17 mouse cellular contexts compared by ENCODE assay signal in the genomic region with DNA sequence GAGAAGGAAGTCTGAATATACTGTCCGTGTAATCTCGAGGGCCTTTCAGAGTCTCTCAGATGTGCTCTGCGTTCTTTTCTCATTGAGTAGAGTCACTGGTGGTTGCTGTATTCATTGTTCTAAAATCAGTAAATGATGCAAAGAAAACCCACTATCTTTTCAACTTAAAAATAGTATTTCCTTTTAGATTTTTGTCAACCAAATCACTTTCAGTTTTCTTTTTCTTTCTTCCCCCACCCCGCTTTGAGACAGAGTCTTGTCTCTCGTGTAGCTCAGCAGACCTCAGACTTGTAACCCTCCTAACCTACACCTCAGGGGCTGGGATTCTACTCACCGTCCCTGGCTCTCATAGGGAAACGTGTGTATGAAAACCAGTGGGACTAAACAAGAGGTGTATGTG.
DNase-seq lines count a peak whose midpoint lies in the region; ATAC-seq and TF ChIP-seq lines count a peak whose summit lies in the region.
"Had no signal": no experiment of that assay in that cellular context is flagged by ENCODE, and none has a peak within 500 bp of the region (broad histone marks: within the 10 kb centered on the region; RNA-seq: fewer than 3 reads in every experiment).

No protein-coding gene starts in this region.

- WGBS in lung, postnatal 0 days: 32% methylated on average over 7 of the region's 7 CpGs
- 26% methylated on average over 7 of the region's 7 CpGs for WGBS in intestine, embryonic 15.5 days
- 29% methylated on average over 7 of the region's 7 CpGs for WGBS in stomach, embryonic 16.5 days

- H3K4me2 ChIP-seq in lung, postnatal 0 days (replicated peaks; ENCODE audit: low read depth, low read length): no peak overlapping the region
- no peak overlapping the region for H3K4me2 ChIP-seq in intestine, embryonic 15.5 days (replicated peaks)
- H3K4me2 ChIP-seq in stomach, embryonic 16.5 days (ENCODE audit: low read depth, low read length): no peak overlapping the region
- H3K4me2 ChIP-seq: hindbrain, embryonic 15.5 days; limb, embryonic 12.5 days; liver, embryonic 15.5 days; neural tube, embryonic 15.5 days had no signal

- no peaks in the 10 kb centered on the region for H3K27me3 ChIP-seq in lung, postnatal 0 days (replicated peaks; ENCODE audit: insufficient read depth, low read length)
- H3K27me3 ChIP-seq in intestine, embryonic 15.5 days (replicated peaks): no peaks in the 10 kb centered on the region
- no peaks in the 10 kb centered on the region for H3K27me3 ChIP-seq in stomach, embryonic 16.5 days (ENCODE audit: control insufficient read depth, insufficient read depth, low read length)
- H3K27me3 ChIP-seq: hindbrain, embryonic 15.5 days; limb, embryonic 12.5 days; liver, embryonic 15.5 days; neural tube, embryonic 15.5 days had no signal

- H3K27ac ChIP-seq in lung, postnatal 0 days (ENCODE audit: low read length): peak overlapping the region; percentile 80
- peak overlapping the region; percentile 30; the same call in 1 of the 2 replicates for H3K27ac ChIP-seq in intestine, embryonic 15.5 days
- H3K27ac ChIP-seq in stomach, embryonic 16.5 days (ENCODE audit: low read length): peak overlapping the region; percentile 95
- H3K27ac ChIP-seq: hindbrain, embryonic 15.5 days; left cerebral cortex, adult 2 months; limb, embryonic 12.5 days; liver, embryonic 15.5 days; midbrain, embryonic 10.5 days; neural tube, embryonic 15.5 days had no signal

- no peak for TF ChIP-seq EP300 in lung, postnatal 0 days (IDR thresholded peaks at IDR 0.05)

- no peak for TF ChIP-seq CTCF in lung, postnatal 0 days (IDR thresholded peaks at IDR 0.05)

- no peak for DNase-seq in lung, postnatal 0 days (ENCODE audit: low spot score)
- no peak for DNase-seq in lung, postnatal 14 days
- no peak for DNase-seq in urinary bladder, adult 2 months (ENCODE audit: low spot score)
- no peak for DNase-seq in heart, adult 9 months (ENCODE audit: low spot score in 2 of 2)
- DNase-seq: cerebellum, postnatal 14 days; forebrain, postnatal 0 days; gastrocnemius, adult 2 months; heart, adult 18-20 months had no signal

- ATAC-seq in lung, postnatal 0 days: no peak
- peak; percentile 37 for ATAC-seq in CD4-positive, CD25-positive, alpha-beta regulatory T cell, adult 4 months
- ATAC-seq in intestine, embryonic 15.5 days: peak; percentile 35; the same call in 1 of the 2 replicates
- ATAC-seq in stomach, embryonic 16.5 days (ENCODE audit: insufficient read depth, low FRiP score): no peak
- ATAC-seq: forebrain, postnatal 0 days had no signal

- H3K9ac ChIP-seq in lung, postnatal 0 days (replicated peaks; ENCODE audit: low read depth): no peak overlapping the region
- no peak overlapping the region for H3K9ac ChIP-seq in intestine, embryonic 15.5 days
- H3K9ac ChIP-seq in stomach, embryonic 16.5 days (ENCODE audit: low read length): 0 out of 2 replicates have a peak overlapping the region, but pooled peaks have one; percentile 4
- H3K9ac ChIP-seq: forebrain, postnatal 0 days; hindbrain, embryonic 15.5 days; limb, embryonic 12.5 days; liver, embryonic 15.5 days; neural tube, embryonic 15.5 days had no signal

- peaks cover 16% of the 10 kb centered on the region; the same call in 1 of the 2 replicates for H3K4me1 ChIP-seq in lung, postnatal 0 days (ENCODE audit: insufficient read depth, low read depth, low read length)
- H3K4me1 ChIP-seq in intestine, embryonic 15.5 days (replicated peaks): peaks cover 13% of the 10 kb centered on the region
- H3K4me1 ChIP-seq in stomach, embryonic 16.5 days (ENCODE audit: control insufficient read depth, insufficient read depth, low read length): peaks cover 24% of the 10 kb centered on the region
- H3K4me1 ChIP-seq: hindbrain, embryonic 15.5 days; limb, embryonic 12.5 days; neural tube, embryonic 15.5 days had no signal

- H3K36me3 ChIP-seq in lung, postnatal 0 days (ENCODE audit: insufficient read depth, low read length): no peaks in the 10 kb centered on the region
- no peaks in the 10 kb centered on the region for H3K36me3 ChIP-seq in intestine, embryonic 15.5 days
- no peaks in the 10 kb centered on the region for H3K36me3 ChIP-seq in stomach, embryonic 16.5 days (ENCODE audit: control insufficient read depth, insufficient read depth, low read length)
- H3K36me3 ChIP-seq: hindbrain, embryonic 15.5 days; limb, embryonic 12.5 days; liver, embryonic 15.5 days; midbrain, embryonic 10.5 days; neural tube, embryonic 15.5 days had no signal

- no peaks in the 10 kb centered on the region for H3K9me3 ChIP-seq in lung, postnatal 0 days (ENCODE audit: low read length)
- no peaks in the 10 kb centered on the region for H3K9me3 ChIP-seq in intestine, embryonic 15.5 days
- no peaks in the 10 kb centered on the region for H3K9me3 ChIP-seq in stomach, embryonic 16.5 days (replicated peaks; ENCODE audit: control insufficient read depth, low read length)
- H3K9me3 ChIP-seq: hindbrain, embryonic 15.5 days; limb, embryonic 12.5 days; liver, embryonic 15.5 days; midbrain, embryonic 10.5 days; neural tube, embryonic 15.5 days had no signal

- no peak overlapping the region for H3K4me3 ChIP-seq in lung, postnatal 0 days (ENCODE audit: low read depth, low read length)
- no peak overlapping the region for H3K4me3 ChIP-seq in intestine, embryonic 15.5 days (replicated peaks)
- no peak overlapping the region for H3K4me3 ChIP-seq in stomach, embryonic 16.5 days (replicated peaks; ENCODE audit: low read length)
- H3K4me3 ChIP-seq: gastrocnemius, adult 2 months; hindbrain, embryonic 15.5 days; left cerebral cortex, adult 2 months; limb, embryonic 12.5 days; liver, embryonic 15.5 days; midbrain, embryonic 10.5 days; neural tube, embryonic 15.5 days had no signal

Comparison
In these comparisons a context has a peak if more than half of its experiments do, and no peak if none do; other contexts are left out.
1. ATAC-seq: peak in CD4-positive, CD25-positive, alpha-beta regulatory T cell, adult 4 months (single experiment) and intestine, embryonic 15.5 days (single experiment); none in lung, postnatal 0 days (single experiment) and stomach, embryonic 16.5 days (single experiment).
2. H3K27ac ChIP-seq: peak in every context shown above with its lines; median percentile 95 in stomach, embryonic 16.5 days; 80 in lung, postnatal 0 days; 30 in intestine, embryonic 15.5 days.